Mouse (Mus musculus) C2C12 (cell line): ENCODE measurements around the gene Palm. TPM values are rescaled to one million over a fixed set of nuclear protein-coding genes. Genes with fewer than 3 reads are reported as not detected.

ENCODE experiments used
- H3K27me3 ChIP-seq: one replicate; pipeline ENCODE4 v1.6.1; 2011; ENCODE audit not compliant: control insufficient read depth, insufficient read depth, insufficient read length
- H3K36me3 ChIP-seq: one replicate; pipeline ENCODE4 v1.6.1; 2011; ENCODE audit not compliant: control insufficient read depth, insufficient read depth
- H3K4me3 ChIP-seq: one replicate; pipeline ENCODE4 v1.5.1; 2011; ENCODE audit warnings: mild to moderate bottlenecking, control low read depth; ENCODE audit not compliant: poor library complexity, insufficient read depth, severe bottlenecking
- H3K79me2 ChIP-seq: one replicate; pipeline ENCODE4 v1.6.1; 2011; ENCODE audit not compliant: control insufficient read depth, insufficient read depth
- H3K79me3 ChIP-seq: one replicate; pipeline ENCODE4 v1.6.1; 2011; ENCODE audit warnings: low read depth, control low read depth
- H3ac ChIP-seq: one replicate; pipeline ENCODE3; 2011; ENCODE audit warnings: low read depth; ENCODE audit not compliant: control insufficient read depth, insufficient read length
- CEBPB ChIP-seq: IDR thresholded peaks from one replicate; pipeline ENCODE4 v1.6.1; 2011; ENCODE audit warnings: low read depth, mild to moderate bottlenecking, control low read depth, moderate library complexity
- CTCF ChIP-seq: IDR thresholded peaks from one replicate; pipeline ENCODE4 v1.5.1; 2011; ENCODE audit not compliant: control insufficient read depth, insufficient read depth, insufficient read length
- FOSL1 ChIP-seq: IDR thresholded peaks from one replicate; pipeline ENCODE4 v1.8.0; 2011; ENCODE audit warnings: mild to moderate bottlenecking, low read length; ENCODE audit not compliant: poor library complexity, insufficient read depth, severe bottlenecking
- MAX ChIP-seq: IDR thresholded peaks from one replicate; pipeline ENCODE4 v1.6.1; 2011; ENCODE audit warnings: mild to moderate bottlenecking, control low read depth
- MYOD1 ChIP-seq: IDR thresholded peaks from one replicate; pipeline ENCODE4 v1.6.1; 2011; ENCODE audit warnings: low read depth; ENCODE audit not compliant: control insufficient read depth, insufficient read length
- MYOG ChIP-seq: IDR thresholded peaks from one replicate; pipeline ENCODE4 v1.6.1; 2011; ENCODE audit not compliant: control insufficient read depth, insufficient read length; ENCODE audit errors: extremely low read depth
- USF1 ChIP-seq: IDR thresholded peaks from one replicate; pipeline ENCODE4 v1.6.1; 2011; ENCODE audit warnings: low read depth, mild to moderate bottlenecking, control low read depth, moderate library complexity
- polyA plus RNA-seq: library from polyadenylated mRNA; unstranded; fragments of >200 nt; fragmentation: generic; extraction: Trizol; gene quantifications from one replicate; pipeline ENCODE4 v1.2.1, GENCODE M21; 2012; ENCODE audit warnings: missing spikeins

Palm gene
- polyA plus RNA-seq, 1 experiment, result 39.9 TPM

DNA sequence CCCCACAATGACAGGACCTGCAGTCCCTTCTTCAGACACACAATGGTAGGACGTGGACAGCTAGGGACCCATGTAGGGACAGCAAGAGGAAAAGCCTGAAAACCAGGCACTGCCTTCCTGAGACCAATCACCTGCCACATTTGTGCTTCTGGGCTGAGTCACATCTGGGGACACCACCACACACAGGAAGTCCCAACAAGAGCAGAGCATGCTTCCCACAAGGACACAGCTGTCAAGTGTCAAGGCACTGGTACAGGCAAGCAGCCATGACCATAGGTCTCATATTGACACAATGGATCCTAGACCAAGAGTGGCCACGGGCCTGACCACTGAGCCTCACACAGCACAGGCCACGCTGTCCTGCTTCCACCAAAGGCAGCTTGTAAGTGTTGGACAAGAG is 30.5 kb upstream of the Palm start:
- Histone ChIP-seq H3ac (no peak overlapping the region), H3K4me3 (no peak overlapping the region), H3K36me3 (peaks cover 68% of the 10 kb centered on the region), H3K79me3 (peaks cover 44% of the 10 kb centered on the region), H3K27me3 (no peaks in the 10 kb centered on the region), H3K79me2 (peaks cover 63% of the 10 kb centered on the region)
- no peak for TF ChIP-seq MYOD1
- TF ChIP-seq FOSL1, result no peak
- TF ChIP-seq CEBPB, result no peak
- TF ChIP-seq USF1, result no peak
- TF ChIP-seq MAX, result no peak
- no peak for TF ChIP-seq MYOG
- no peak for TF ChIP-seq CTCF

DNA sequence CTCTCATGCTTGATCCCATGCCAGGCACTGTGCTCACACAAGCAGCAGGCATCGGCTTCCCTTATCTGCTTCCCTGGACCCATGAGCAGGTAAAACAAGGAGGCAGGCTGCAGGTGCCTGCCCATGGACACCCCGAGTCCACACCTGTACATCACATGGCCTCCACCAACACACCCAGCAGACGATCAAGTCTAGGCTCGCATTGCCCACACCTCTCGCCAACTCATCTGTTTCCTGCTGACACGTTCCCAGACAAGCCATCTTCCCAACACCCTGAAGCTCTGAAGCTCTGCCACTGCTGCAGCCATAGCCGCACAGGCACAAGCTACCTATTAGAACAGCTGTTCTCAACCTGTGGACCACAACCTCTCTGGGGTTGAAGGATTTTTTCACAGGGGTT is 29.1 kb upstream of the Palm start:
- H3ac ChIP-seq, result no peak overlapping the region
- H3K79me2 ChIP-seq, result peaks cover 63% of the 10 kb centered on the region
- no peaks in the 10 kb centered on the region for H3K27me3 ChIP-seq

DNA sequence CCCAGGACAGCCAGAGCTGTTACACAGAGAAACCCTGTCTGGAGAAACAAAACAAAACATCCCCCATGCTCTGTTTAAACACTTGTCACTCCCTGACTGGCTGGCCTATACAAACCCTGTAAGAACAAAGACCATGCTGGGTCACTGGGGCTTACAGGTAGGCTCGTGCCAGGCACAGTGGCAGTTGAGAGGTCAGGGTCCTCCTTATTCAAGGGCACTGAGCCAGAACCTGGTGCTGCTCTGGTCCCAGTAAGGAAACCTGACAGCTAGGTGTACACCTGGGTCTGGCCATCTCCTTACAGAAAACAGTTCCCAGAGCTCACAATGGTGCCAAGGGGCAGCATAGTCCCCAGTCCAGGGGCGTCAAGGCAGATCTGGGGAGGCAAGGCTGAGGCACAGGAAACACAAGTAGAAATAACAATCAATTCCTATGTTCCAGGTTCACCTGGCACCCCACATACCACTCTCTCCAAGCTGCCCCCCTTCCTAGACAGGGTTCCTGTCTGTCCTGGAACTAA is 28.1 kb upstream of the Palm start:
- peak overlapping the region; percentile 99 for H3K4me3 ChIP-seq
- peaks cover 63% of the 10 kb centered on the region for H3K79me2 ChIP-seq
- peaks cover 44% of the 10 kb centered on the region for H3K79me3 ChIP-seq
- H3K27me3 ChIP-seq, result no peaks in the 10 kb centered on the region
- H3ac ChIP-seq, result peak overlapping the region; percentile 89
- peaks cover 48% of the 10 kb centered on the region for H3K36me3 ChIP-seq
- TF ChIP-seq MYOD1 (no peak), CEBPB (no peak), FOSL1 (no peak), MYOG (no peak), CTCF (no peak), USF1 (no peak), MAX (no peak)

More for the DNA sequence above, 29.1 kb upstream of the Palm start:
- TF ChIP-seq MYOD1, result no peak
- TF ChIP-seq FOSL1, result no peak
- no peak for TF ChIP-seq CTCF
- Histone ChIP-seq H3K36me3 (peaks cover 58% of the 10 kb centered on the region), H3K79me3 (peaks cover 44% of the 10 kb centered on the region), H3K4me3 (no peak overlapping the region)

DNA sequence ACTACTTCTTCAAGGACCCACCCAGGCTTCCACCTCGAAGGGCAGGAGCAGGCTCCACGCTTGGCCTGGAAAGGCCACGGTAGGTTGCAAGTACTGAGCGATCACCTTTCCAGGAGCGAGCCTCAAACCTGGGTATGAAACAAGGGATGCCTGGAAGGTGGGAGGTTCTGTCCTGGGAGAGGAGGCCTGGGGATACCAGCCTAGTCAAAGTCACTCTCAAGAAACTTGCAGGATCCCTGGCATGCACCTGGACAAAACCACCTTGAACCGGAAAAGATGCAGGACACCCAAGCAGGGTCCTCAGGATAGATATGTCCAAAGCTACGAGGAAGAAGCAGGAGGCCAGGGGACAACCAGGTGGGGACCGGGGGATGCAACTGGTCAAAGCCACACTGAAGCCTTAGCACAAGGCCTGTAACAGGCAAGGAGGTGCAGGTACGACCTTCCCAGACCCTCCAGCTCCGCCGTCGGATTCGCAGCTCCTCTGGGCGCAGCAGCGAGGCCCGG is 27.3 kb upstream of the Palm start:
- H3K79me3 ChIP-seq, result peaks cover 44% of the 10 kb centered on the region
- H3K27me3 ChIP-seq, result no peaks in the 10 kb centered on the region
- peak overlapping the region; percentile 99 for H3K4me3 ChIP-seq
- TF ChIP-seq MAX, result no peak
- peaks cover 57% of the 10 kb centered on the region for H3K79me2 ChIP-seq
- peaks cover 40% of the 10 kb centered on the region for H3K36me3 ChIP-seq
- H3ac ChIP-seq, result peak overlapping the region; percentile 89

DNA sequence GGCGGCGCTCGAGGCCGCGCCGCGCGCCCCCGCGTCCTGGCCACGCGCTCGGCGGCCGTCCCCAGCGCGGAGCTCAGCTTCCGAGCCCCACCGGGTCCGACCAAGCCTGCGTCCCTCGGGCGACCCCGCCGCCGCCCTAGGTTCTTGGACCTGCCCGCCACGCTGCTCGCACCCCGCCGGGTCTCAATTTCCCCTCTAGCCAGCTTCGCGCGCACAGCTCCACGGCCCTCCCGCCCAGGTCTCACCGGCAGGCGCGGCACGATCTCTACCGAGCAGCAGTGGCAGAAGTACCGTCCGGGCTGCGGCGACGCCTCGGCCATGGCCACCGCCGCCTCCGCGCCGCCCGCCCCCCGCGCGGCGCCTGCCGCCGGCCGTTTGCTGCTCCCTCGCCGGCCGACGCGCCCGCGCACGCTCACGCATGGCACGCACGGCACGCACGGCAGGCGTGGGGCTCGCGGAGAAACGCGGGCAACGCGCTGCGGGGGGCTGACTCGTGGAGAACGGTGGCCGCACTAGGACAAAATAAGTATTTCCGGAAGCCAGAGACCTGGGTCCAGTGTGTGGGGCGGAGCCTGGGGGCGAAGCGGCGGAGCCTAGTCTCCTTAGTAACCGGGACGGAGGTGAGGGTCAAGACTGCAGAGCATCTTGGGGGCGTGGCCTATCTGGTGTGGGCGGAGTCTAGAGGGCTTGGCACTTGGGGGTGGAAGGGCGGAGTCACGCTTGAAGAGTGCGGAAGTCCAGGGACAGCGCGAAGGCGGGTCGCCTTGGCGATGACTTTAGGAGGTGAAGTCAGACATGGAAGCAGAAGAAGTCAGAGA is 26.7 kb upstream of the Palm start, which contains the start of gene Rnf126:
Gene Rnf126, minus strand, starts transcription at position 445 of the 818 bp plus-strand sequence.
- Histone ChIP-seq H3K4me3 (peak within 1 kb of the TSS; percentile 99), H3K36me3 (peaks cover 34% of the 10 kb centered on the region), H3K79me2 (peaks cover 50% of the 10 kb centered on the region), H3ac (peak within 1 kb of the TSS; percentile 89), H3K27me3 (no peaks in the 10 kb centered on the region), H3K79me3 (peaks cover 44% of the 10 kb centered on the region)
- TF ChIP-seq MYOG, result no peak
- TF ChIP-seq FOSL1, result no peak
- TF ChIP-seq MAX, result peak; percentile 82
- no peak for TF ChIP-seq CEBPB
- TF ChIP-seq USF1, result no peak
- no peak for TF ChIP-seq CTCF
- TF ChIP-seq MYOD1, result no peak
